Mouse (Mus musculus) urinary bladder, postnatal 36 days (tissue): ENCODE results near the gene Cop1.

Source experiments
- DNase-seq, 2 experiments: peaks; one replicate each; pipeline ENCODE4 v3.0.0; 2022; ENCODE audit warnings: low spot score in 2 of 2, mixed read lengths in 1 of 2

Cop1 gene

DNA sequence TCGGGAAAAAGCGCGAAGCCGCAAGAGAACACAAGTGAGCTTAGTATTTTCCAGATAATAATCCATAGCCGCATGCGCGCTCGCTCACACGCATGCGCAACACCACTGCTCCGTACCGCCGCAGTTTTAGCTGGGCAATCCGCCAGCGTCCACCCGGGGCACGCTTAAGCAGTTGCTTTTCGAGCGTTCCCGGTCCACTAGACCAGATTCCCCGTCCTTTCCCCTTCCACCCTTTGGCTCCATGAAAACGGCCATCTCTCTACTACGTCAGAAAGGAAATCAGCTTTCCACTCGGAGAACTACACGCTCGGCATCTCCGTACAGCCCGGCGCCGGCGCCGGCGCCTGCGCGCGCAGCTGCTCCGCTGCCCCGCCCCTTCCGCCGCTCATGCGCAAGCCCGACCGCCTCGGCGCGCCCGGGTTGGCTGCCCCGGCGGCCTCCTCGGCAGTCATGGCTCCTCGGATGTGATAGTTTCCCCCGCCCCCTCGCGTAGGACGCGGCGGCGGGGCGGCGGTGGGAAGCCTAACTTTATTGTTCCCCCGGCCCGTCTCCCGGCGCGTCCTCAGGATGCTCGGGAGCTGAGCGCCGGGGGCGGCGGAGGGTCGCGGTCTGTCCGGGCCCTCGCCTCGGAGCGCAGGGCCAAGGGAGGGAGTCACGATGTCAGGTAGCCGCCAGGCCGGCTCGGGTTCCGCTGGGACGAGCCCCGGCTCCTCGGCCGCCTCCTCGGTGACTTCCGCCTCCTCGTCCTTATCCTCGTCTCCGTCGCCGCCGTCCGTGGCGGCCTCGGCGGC, at the start of gene Cop1:
TSS of gene Cop1 (plus strand) at position 540 of the 791 bp plus-strand sequence.
- peak; percentile 84 to 91 for DNase-seq

DNA sequence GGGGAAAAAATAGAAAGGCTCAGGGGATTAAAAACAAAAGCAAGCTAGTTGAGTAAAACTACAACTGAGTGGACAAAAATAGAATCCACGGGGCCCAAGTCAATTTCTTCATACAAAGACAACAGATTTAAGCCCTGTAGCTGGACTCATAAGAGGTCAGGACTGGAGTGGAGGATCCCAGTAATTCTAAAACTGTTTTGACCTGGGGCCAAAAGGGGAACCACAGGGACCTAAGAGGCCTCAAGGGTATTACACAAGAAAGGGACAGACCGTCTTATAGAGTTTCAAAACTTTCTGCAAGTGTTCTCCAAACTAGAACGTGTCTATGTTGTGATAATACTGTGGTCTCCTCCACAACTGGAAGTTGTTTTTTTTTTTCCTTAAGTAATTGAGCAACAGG, 45.4 kb upstream of the Cop1 start:
- DNase-seq = peak in 1 of 2 experiments; percentile 37

DNA sequence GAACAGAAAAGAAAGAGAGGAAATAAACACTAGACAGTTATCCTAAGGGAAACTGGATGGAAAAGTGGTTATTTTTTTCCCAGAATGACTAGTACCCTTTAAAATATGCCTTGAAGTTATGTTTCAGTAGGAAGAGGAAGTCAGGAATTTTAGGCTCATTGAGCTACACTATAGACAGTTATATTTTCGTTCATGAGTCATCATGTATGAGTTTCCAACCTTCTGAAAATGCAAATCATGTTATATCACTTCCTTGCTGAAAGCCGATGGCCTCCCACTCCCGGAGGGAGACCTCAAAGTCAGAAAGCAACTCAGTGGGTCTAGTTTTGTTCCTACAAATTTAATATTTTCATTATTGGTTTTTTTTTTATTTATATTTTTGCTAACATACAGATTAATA, 33.5 kb upstream of the Cop1 start:
- no peak for DNase-seq

DNA sequence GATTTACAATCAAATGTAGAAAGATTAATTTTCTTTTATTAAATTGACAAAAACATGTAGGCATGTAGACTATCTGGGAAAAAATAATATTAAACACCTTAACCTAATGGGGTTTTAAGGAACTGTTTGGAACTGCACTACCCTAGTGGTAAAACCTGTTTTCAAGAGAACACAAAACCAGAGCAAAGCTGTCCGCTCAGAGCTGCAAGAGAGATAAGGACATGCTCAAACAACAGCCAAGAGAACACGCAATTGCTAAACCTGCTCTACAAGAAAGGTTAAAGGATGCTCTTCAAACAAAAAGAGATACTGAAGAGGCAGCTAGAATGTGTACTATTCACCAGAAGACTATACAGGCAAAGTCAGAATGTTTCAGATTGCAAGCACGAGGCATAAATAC, 32.5 kb upstream of the Cop1 start:
- no peak for DNase-seq

DNA sequence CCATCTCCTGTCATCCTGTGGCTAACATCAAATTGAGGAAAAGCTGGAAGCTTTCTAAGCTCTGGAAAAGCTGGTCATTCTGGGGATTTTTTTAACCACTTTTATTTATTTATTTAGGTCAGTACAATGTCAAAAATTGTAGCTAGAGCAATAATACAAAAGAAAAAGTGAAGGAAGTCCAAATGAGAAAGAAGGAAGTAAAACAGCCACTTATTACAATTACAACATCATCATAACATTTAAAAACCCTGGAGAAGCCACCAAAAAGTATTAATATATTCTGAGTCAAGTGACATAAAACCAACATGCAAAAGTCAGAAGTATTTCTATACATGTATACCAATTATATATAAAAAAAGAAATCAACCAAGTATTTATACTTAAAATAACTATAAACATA, 30.9 kb upstream of the Cop1 start:
- no peak for DNase-seq

DNA sequence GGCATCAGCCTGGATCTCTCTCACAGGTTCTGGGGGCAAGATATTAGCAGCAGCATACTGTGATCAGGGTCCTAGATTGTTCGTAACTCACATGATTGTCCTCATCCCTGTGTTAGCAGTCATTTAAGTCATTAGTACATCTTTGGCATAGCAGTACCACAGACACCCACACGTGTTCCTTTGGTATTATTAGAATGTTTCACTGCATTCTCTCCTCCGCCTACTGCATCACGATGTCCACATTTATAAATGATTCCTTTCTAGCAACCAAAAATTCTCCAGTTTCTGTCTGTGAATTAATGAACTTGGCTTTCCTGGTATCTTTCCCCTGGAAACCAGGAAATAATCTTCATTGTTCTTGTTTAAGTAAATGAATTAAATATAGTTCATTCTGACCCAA, 20.4 kb upstream of the Cop1 start:
- no peak for DNase-seq

DNA sequence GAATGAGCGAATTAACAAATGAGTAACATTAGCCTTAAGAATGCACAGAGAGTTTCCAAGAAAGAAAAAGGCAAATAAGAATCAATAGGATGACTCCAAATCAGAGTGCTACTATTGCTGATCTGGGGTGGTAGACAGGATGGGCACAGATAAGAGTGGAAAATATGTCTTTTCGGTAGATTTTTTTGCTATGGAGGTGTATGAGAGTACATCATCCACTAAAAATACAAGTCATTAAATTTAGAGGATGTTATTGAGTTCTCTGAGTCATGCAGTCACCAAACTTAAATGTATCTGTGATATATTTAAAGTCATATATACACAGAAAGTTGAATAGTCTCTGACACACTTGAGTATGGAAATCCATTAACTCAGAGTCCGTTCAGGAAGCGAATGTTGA, 14.7 kb upstream of the Cop1 start:
- DNase-seq = no peak

DNA sequence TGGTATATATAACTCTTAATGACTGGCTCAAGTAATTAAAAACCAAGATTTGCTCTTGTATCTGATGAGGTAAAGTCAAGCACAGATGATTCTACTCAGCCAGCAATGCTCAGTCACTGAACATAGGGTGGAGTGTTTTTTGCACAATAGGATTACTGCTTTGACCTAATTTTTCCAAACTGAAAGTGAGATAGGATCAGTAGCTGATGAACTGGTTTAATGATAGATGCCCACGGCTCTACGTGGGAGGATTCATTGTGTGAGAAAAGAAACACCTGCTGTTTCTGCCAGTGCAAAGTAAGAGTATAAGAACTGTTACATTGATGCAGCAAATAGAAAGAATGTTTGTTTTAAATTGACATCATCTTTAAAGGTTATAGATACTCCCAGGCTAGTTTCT, 10.1 kb upstream of the Cop1 start:
- DNase-seq = no peak

DNA sequence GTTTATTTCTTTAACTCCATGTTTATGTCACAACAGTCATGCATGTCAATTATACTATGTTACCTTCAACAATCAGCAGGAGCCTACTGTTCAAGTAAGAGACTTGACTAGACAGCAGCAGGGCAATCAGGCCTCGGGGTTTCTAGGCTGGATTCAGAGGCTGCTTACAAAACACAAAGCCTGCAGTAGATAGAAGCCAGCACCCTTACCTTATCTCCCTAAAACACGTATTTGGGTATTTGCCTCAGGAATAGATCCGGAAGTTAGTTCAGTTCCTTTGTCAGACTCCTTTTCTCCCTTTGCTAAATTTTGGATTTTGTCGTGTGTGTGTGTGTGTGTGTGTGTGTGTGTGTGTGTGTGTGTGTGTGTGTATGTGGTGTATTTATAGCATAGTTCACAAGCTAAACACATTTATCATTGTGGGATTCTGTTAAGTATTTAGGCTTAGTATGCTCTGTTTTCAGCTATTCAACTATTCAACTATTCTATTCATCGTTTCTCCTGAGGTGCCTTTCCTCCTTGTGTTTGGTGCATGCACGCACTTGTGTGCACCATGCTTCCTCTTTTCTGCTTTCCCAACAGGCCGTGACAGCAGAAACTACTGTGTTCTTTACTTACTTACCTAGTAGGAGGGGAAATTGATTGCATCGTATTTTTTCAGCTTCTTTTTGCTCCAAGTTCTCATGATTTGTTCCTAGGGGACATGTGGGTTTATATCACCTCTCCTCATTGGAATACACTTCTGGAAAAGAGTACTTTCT, 6.9 kb upstream of the Cop1 start:
- DNase-seq = no peak

DNA sequence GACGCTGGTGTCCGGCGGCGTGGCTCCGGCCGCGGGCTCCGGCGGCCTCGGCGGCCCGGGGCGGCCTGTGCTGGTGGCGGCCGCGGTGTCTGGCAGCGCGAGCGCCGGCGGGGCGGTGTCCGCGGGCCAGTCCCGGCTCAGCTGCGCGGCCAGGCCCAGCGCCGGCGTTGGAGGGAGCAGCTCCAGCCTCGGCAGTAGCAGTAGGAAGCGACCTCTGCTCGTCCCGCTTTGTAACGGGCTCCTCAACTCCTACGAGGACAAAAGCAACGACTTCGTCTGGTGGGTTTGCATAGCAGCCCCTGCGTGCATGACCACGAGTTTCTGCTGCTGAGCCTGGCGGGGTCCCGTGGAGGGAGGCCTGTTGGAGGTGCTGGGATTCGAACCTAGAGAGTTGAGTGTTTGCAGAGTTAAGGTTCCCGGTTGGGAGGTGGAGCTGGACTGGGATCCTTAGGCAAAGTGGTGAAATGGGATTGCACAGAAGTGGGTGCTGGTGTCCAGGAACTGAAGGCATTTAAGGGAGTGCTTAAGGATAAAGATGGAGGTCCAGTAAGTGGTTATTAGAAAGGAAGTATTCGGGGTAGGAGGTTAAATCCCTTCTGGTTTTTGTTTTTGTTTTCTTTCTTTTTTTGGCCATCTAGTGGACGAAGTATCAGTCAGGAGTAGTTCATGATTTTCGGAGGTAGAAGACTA, 597 bp downstream of the Cop1 start:
- DNase-seq = peak; percentile 8 to 13

DNA sequence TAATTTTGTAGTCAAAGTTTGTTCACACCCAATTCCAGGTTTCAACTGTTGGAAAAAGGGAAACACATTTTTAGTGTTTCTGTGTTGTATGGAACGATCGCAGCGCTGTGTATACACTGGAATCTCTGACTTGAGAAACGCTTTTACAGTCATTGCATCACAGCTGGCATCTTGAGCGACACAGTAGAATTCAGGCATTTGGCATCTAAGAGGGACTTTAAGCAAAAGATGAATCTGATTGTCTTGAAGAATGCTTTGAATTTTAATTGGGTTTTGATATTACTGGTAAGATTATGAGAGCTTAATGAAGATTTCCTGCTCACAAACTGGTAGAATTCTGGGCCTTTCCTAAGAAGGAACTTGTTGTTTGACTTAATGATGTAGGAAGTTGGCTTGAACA, 1.3 kb downstream of the Cop1 start:
- DNase-seq = no peak

DNA sequence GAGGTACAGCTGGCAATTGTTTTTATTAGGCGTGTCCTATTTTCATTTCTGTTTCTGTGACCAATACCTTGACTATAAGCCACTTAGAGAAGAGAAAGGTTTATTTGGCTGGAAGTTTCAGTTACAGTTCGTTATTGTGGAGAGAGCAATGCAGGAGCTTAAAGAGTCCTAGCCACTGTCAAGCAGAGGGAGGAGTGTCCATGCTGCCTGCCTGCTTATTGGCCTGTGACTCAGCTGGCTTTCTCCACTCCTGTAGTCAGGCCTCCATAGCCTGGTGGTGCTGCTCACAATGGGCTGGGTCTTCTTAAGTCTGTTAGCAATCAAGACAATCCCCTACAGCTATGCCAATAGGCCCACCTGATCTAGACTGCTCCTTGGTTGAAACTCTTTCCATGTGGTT, 2.4 kb downstream of the Cop1 start:
- no peak for DNase-seq

DNA sequence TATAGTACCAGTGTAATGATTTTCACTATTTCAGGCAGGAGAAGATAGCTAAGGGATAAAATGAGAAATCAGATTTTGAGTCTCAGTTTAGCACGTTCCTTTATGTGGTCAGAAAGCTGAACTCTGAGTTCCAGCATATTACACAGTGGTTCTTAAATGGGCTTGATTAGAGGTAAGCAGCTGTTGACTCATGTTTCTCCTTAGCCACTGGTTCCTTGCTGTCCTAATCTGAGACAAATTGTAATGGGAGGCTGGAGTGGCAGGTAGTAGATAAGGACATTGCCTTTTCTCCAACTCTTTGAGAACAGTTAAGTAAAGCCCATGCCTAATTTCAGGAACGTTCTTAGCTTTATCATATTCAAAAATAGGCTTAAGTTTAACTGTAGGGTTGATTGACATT, 3.6 kb downstream of the Cop1 start:
- DNase-seq = no peak

DNA sequence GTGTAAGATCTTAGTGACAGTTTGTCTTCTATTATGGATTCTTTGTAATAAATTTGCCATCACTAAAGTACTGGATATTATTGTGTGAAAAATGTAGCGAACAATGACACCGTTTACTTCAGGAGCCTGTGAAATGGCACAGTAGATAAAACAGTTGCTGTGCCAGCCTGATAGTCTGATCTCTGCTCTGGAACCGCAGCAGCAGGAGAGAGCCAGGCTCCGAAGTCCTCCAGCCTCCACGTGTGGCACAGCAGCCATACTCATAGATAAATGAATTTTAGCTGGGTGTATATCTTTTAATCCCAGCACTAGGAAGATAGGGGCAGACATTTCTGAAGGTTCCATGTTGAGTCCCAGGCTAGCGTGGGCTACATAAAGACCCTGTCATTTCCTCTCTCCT, 6.0 kb downstream of the Cop1 start:
- DNase-seq = no peak

DNA sequence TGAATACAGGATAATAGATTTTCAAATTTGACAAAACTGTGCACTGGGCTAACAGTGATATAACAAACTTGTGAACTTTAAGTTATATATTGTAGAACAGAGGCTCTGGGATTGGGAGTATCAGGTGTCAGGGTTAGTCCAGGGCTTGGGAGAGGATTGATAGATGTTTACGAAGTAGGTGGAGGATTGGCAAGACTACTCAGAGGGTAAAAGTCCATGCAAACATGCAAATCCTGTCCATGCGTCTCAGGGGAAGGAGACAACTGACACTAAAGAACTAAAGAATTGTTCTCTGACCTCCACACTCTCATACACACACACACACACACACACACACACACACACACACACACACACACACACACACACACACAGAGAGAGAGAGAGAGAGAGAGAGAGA, 18.2 kb downstream of the Cop1 start:
- no peak for DNase-seq

DNA sequence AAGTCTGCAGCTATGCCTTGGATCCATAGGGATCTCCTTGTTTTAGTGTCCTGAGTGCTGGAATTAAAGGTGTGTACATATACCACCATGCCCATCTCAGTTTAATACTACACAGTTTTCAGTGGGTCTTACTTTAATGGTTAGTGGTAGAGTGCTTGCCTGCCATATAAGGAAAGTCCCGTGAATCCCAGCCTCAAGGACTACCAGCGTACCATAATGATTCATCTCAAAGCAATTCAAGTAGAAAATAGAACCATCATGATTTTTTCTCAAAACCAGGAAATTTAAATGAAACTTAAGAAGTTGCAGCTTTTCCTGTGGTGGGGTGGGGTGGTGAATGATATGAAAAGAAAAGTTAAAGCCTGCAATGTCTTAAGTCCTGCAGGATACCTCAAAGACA, 21.0 kb downstream of the Cop1 start:
- DNase-seq = no peak

DNA sequence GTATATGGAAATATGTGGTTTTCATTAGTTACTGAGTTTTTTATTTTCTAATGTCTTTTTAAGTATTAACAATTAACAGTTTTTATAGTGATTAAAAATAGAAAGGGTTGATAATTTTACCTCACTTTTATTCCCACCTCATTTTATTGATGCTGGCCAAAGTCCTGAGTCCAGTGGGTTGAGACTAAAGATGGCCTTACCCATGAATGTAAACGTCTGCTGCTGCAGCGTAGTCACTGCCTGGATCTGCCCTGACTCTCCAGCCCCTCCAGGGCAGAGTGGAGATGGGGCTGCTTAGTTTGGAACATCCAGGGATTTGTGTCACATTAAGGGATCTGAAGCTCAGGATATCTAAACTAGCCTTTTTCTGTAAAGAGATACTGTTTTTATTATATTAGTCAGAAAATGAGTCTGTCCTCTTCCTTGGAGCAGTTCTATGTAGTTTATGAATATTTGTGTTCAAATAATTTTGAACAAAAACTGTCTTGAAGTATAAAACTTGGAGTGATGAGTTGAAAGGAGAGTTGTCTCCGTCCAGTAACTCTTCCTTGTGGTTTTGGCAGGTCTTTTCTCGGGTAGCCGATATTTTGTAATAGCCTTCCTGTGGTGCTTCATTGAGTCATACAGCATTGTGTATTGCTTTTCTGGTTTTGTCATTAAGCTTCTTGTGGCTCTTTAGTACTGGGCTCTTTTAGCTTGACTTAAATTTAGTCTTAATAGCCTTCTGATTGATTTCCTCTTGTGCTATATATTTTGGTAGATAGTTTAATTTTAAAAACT, 23.0 kb downstream of the Cop1 start:
- no peak for DNase-seq

DNA sequence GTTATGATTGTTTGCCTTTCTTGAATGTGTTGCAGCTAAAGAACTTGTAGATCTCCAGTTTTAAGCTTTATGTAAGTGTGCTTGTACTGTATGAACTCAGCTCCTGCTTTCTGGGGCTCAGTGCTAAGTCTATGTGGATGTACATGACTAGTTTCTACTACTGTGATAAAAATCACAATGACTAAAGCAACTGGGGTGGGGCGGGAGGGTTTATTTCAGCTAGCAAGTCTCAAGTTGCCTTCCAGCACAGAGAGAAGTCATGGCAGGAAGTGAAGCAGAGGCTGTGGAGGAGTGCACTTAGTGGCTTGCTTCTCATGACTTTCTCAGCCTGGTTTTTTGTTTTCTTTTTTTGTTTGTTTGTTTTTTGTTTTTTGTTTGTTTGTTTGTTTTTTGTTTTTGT, 24.4 kb downstream of the Cop1 start:
- DNase-seq = no peak

DNA sequence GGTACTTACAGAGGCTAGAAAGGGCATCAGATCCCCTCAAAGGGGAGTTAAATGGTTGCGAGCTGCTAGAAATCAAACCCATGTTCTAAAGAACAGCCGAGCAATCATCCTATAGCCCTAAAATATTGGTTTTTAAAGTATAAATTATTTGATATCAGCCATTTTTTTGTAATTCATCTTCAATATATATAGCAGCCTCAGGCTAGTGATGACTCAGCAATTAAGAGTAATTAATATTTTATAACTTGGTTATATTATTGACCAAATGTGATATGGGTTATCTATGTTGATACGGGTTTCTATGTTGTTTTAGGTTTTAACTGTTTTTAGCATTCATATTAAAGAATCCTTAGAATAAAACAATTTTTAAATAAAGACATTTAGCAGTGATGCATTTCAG, 31.7 kb downstream of the Cop1 start:
- DNase-seq = no peak

DNA sequence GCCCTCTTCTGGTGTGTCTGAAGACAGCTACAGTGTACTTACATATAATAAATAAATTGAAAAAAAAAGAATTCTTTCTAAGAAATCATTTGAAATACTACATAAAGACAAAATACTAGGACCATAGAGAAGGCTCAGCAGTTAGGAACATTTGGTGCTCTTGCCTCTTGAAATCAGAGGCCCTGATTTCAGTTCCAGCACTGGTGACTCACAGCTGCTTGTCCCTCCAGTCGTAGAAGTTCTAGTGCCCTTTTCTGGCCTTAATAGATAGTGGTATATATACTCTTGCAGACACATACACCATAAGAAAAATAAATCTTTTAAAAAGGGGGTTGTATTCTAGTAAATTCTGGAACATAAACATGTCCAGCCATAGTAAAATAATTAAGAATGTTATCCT, 48.0 kb downstream of the Cop1 start:
- no peak for DNase-seq

DNA sequence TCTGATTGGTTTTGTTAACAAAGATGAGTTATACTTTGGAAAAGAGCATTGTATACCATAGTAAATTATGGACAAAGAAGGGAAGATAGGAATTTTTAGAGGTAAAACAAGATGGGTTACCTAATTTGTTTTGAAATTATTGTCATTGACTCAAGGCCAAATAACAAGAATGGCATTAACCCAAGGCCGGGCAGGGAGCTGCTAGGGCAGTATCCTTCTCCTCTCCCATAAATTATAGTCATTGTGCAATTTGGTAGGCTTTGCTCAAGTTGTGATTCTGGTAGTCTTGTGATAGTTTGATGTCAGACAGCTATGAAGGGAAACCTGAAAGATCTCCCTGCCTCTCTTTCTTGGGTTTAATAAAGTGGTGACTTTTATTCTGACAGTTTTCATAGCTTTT, 49.7 kb downstream of the Cop1 start:
- DNase-seq = peak in 1 of 2 experiments; percentile 4

DNA sequence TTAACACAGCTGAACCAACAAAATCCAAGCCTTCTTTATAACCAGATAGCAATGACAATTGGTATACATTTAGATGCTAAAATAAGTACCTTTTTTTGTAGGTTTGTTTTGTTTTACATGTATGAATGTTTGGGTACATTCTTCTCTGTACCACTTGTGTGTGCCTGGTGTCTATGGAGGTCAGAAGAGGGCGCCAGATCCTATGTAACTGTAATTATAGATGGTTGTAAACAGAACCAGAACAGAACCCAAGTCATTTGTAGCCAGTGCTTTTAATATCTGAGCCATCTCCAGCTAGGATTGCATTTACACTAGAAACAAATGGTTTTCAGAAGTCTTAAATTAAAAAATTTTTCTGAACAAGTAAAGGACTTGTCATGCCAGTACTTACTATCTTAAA, 54.7 kb downstream of the Cop1 start:
- DNase-seq = no peak
